Mouse (Mus musculus) liver, embryonic 14.5 days (tissue): ENCODE results near the gene Agxt2. TPM values are rescaled to one million over a fixed set of nuclear protein-coding genes. Genes with fewer than 3 reads are reported as not detected.

ENCODE experiments used
- ATAC-seq: fragments of 200-750 bp; cut with Nextera tagmentation; 2 replicates; pipeline ENCODE4 v1.8.0; 2017; ENCODE audit warnings: moderate number of reproducible peaks, mild to moderate bottlenecking, moderate library complexity; ENCODE audit not compliant: insufficient read depth
- DNase-seq, 3 experiments: peaks; one replicate each; pipeline ENCODE4 v3.0.0-alpha.2; 2012 to 2013; ENCODE audit warnings: low read depth in 3 of 3, low spot score in 3 of 3
- H3K27ac ChIP-seq: fragments of 300-500 bp; sonication (generic); 2 replicates; pipeline ENCODE4 v1.5.1; 2014; ENCODE audit warnings: moderate library complexity, mild to moderate bottlenecking, control low read depth, inconsistent platforms
- H3K27me3 ChIP-seq: fragments of 300-500 bp; sonication (generic); 2 replicates; pipeline ENCODE4 v1.6.1; 2014; ENCODE audit warnings: mild to moderate bottlenecking, low read length, moderate library complexity; ENCODE audit not compliant: control insufficient read depth, insufficient read depth
- H3K36me3 ChIP-seq: fragments of 300-500 bp; sonication (generic); replicated peaks from 2 replicates; pipeline ENCODE4 v1.6.1; 2014; ENCODE audit warnings: low read depth; ENCODE audit not compliant: control insufficient read depth, insufficient read depth
- H3K4me1 ChIP-seq, 2 experiments: fragments of 200-500 bp in 1 of 2; fragments of 300-500 bp in 1 of 2; sonication (generic) in 1 of 2; replicated peaks; 2 replicates each; pipeline ENCODE4 v1.6.1; 2012 to 2014; ENCODE audit warnings: antibody characterized with exemption in 1 of 2, inconsistent platforms in 1 of 2, low read length in 1 of 2; ENCODE audit not compliant: control insufficient read depth in 2 of 2, insufficient read depth in 2 of 2
- H3K4me2 ChIP-seq: fragments of 300-500 bp; sonication (generic); 2 replicates; pipeline ENCODE4 v1.6.1; 2014; ENCODE audit warnings: low read depth, mild to moderate bottlenecking, control low read depth, moderate library complexity
- H3K4me3 ChIP-seq, 2 experiments: fragments of 200-500 bp in 1 of 2; fragments of 300-500 bp in 1 of 2; sonication (generic) in 1 of 2; 2 replicates each; pipeline ENCODE4 v1.5.1; 2012 to 2014; ENCODE audit warnings: low read depth in 2 of 2, low read length in 2 of 2, mild to moderate bottlenecking in 2 of 2, control low read depth in 1 of 2, inconsistent platforms in 1 of 2, moderate library complexity in 1 of 2; ENCODE audit not compliant: insufficient read depth in 1 of 2
- H3K9ac ChIP-seq: fragments of 300-500 bp; sonication (generic); replicated peaks from 2 replicates; pipeline ENCODE4 v1.6.1; 2014; ENCODE audit warnings: mild to moderate bottlenecking, control low read depth, moderate library complexity
- H3K9me3 ChIP-seq: fragments of 300-500 bp; sonication (generic); 2 replicates; pipeline ENCODE4 v1.6.1; 2016; ENCODE audit warnings: low read length, mixed read lengths; ENCODE audit not compliant: control insufficient read depth
- CTCF ChIP-seq: IDR thresholded peaks from 2 replicates; pipeline ENCODE4 v1.5.1; 2016; ENCODE audit warnings: antibody characterized with exemption, low read depth, control low read depth
- EP300 ChIP-seq: IDR thresholded peaks from 2 replicates; pipeline ENCODE4 v1.6.1; 2016; ENCODE audit warnings: antibody characterized with exemption, low read depth
- WGBS: fragments of 180-500 bp; shearing (Covaris S2); extraction: QIAGEN DNeasy Blood & Tissue Kit; methylation state at CpG from one replicate; pipeline ENCODE4 v1.1.7; 2014; ENCODE audit not compliant: insufficient replicate concordance; 5-methylcytosine and 5-hydroxymethylcytosine counted together
- polyA plus RNA-seq, 2 experiments: library from polyadenylated mRNA; depleted of rRNA in 1 of 2; stranded (reverse) in 1 of 2; unstranded in 1 of 2; fragments of >200 nt; fragmentation: Nextera tagmentation in 1 of 2; extraction: Ambion mirVana in 1 of 2; gene quantifications; 2 replicates each; pipeline versions ENCODE4 v1.2.1 to v1.2.3; 2012 to 2014

Gene Agxt2
- polyA plus RNA-seq, 2 experiments, result 7.5 to 11.2 TPM

DNA sequence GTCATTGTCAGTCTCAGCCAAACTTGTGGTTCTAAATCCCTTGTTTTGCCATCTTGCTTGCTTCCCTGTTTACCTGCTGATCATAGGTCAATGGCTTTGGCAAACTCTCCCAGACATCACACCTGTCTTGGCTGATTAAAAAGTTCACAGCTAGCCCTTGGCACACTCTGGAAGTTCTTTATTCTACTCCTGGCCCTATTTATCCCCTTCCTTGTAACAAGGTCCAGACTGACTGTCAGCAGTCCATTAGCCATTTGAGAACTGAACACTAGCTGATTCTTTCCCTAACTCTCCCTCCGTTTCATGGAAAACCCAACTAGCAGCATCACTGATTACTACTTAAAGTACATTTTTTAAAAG is 63.4 kb downstream of the Agxt2 start:
- 63% methylated on average over 1 of the region's 1 CpGs for WGBS
- Histone ChIP-seq H3K36me3 (no peaks in the 10 kb centered on the region), H3K4me3 (no peak overlapping the region), H3K4me1 (no peaks in the 10 kb centered on the region), H3K27me3 (no peaks in the 10 kb centered on the region), H3K9ac (no peak overlapping the region), H3K4me2 (no peak overlapping the region), H3K27ac (no peak overlapping the region), H3K9me3 (no peaks in the 10 kb centered on the region)
- no peak for ATAC-seq
- TF ChIP-seq EP300 (no peak), CTCF (no peak)
- DNase-seq, result no peak

DNA sequence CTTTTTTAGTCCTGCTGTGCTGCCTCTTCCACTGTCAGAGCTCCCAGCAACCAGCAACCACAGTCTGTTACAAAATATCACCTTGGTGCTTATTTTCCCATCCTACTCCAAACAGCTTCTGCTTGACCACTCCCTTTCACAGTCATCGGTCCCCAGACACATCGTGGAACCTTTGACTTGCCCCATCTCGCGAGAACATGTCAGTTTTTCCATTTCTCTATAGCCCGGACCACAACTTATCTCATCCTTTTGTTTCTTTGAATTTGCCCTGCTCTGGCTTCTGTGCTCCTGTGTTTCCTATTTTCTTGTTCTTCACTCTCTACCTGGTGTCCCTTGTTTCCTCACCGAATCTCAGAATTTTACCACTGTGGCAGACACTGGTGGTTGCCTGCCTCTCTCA is 67.8 kb downstream of the Agxt2 start:
- H3K9me3 ChIP-seq, result no peaks in the 10 kb centered on the region
- ATAC-seq, result no peak
- WGBS, result 74% methylated on average over 6 of the region's 6 CpGs
- H3K4me3 ChIP-seq, result no peak overlapping the region
- no peak for DNase-seq
- no peaks in the 10 kb centered on the region for H3K27me3 ChIP-seq
- no peak overlapping the region for H3K27ac ChIP-seq
- TF ChIP-seq EP300, result no peak
- TF ChIP-seq CTCF, result no peak
- no peak overlapping the region for H3K9ac ChIP-seq
- H3K4me2 ChIP-seq, result no peak overlapping the region
- H3K36me3 ChIP-seq, result no peaks in the 10 kb centered on the region
- no peaks in the 10 kb centered on the region for H3K4me1 ChIP-seq

DNA sequence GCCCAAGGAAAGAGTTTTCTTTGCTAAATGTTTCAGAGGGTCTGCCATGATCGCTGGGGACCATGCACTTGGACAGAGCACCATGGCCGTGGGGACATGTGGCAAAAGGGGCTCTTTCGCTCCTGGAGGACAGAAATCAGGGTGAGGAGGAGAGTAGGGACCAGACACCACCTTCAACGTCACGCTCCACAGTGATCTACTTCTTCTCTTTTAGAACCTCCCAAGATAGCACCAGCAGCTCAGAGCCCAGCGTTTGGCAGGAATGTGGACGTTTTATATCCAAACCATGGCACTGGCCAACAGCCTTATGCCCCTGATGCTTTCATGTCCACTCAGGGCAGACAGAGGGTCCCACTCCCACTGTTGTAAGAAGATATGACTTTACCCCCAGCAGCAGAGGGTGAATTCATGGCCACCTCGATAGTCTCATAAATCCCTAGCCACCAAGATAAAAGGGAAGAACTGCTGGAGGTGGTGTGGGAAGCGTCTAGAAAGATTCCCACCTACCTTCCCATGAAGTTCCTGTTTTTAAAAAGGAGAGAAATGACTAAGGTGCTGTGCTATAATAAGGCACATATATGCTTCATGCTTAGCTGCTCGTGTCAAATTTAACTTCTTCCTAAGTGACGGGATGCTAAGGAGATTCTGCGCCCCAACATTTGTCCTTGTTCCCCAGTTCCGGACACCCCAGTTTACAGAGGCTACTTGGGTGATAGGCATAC is 68.4 kb downstream of the Agxt2 start:
- H3K27ac ChIP-seq, result no peak overlapping the region
- ATAC-seq (no peak), DNase-seq (no peak)
- no peaks in the 10 kb centered on the region for H3K9me3 ChIP-seq
- no peak overlapping the region for H3K4me3 ChIP-seq
- no peak overlapping the region for H3K4me2 ChIP-seq
- H3K9ac ChIP-seq, result no peak overlapping the region
- TF ChIP-seq CTCF (no peak), EP300 (no peak)
- H3K4me1 ChIP-seq, result no peaks in the 10 kb centered on the region
- H3K27me3 ChIP-seq, result no peaks in the 10 kb centered on the region
- 71% methylated on average over 13 of the region's 13 CpGs for WGBS
- no peaks in the 10 kb centered on the region for H3K36me3 ChIP-seq

DNA sequence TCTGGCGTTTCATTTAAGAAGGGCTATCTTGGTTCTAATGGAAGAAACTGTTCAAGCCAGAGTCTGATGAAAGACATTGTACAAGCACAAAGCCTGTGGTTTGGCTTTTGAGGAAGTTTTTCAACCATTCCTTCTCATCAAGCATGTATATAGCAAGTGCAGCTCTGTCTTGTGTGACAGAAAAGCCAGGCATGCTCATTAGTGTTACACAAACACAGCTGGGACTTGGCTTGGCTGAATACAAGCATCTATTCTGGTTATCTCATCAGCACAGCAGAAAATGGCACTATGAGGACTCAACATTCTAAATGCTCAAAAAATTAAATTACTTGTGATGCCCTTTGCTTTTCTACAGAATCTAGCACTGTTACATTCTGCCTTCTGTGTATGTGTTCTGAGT is 78.6 kb downstream of the Agxt2 start:
- no peak for DNase-seq
- H3K4me2 ChIP-seq, result no peak overlapping the region
- TF ChIP-seq CTCF (no peak), EP300 (no peak)
- H3K27ac ChIP-seq, result no peak overlapping the region
- H3K36me3 ChIP-seq, result no peaks in the 10 kb centered on the region
- H3K9me3 ChIP-seq, result no peaks in the 10 kb centered on the region
- H3K27me3 ChIP-seq, result no peaks in the 10 kb centered on the region
- 61% methylated on average over 1 of the region's 1 CpGs for WGBS
- ATAC-seq, result no peak
- no peak overlapping the region for H3K4me3 ChIP-seq
- no peak overlapping the region for H3K9ac ChIP-seq
- no peaks in the 10 kb centered on the region for H3K4me1 ChIP-seq

DNA sequence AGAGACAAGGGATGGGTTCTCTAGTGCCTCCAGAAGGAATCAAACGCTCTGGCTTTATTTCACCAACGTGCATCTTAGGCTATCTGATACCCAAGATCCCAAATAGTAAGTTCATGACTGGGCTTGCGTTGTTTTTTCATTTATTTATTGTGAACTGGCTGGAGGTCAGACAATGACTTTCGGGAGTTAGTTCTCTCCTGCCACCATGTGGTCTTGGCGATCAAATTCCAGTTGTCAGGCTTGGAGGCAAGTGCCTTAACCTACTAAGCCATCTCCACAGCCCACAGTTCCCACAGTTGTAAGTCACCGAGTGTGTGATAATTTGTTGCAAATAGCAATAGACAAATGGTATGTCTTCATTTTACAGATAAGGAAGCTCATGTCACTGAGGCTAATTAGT is 81.6 kb downstream of the Agxt2 start:
- no peaks in the 10 kb centered on the region for H3K9me3 ChIP-seq
- DNase-seq (no peak), ATAC-seq (no peak)
- TF ChIP-seq CTCF (no peak), EP300 (no peak)
- H3K4me2 ChIP-seq, result no peak overlapping the region
- no peak overlapping the region for H3K27ac ChIP-seq
- no peaks in the 10 kb centered on the region for H3K4me1 ChIP-seq
- no peak overlapping the region for H3K9ac ChIP-seq
- no peaks in the 10 kb centered on the region for H3K27me3 ChIP-seq
- no peak overlapping the region for H3K4me3 ChIP-seq
- H3K36me3 ChIP-seq, result no peaks in the 10 kb centered on the region
- 68% methylated on average over 6 of the region's 6 CpGs for WGBS
